Mouse (Mus musculus) midbrain, postnatal 0 days (tissue): ENCODE data around the gene Nelfe. TPM values are rescaled to one million over a fixed set of nuclear protein-coding genes. Genes with fewer than 3 reads are reported as not detected.
"Not testable (repeated sequence)": the region's sequence is repeated elsewhere in the genome, so short reads cannot be mapped to it uniquely, and the experiment has no call there.

ENCODE experiments used
- ATAC-seq: fragments of 200-750 bp; cut with Nextera tagmentation; 2 replicates; pipeline ENCODE4 v1.8.0; 2017; ENCODE audit warnings: moderate number of reproducible peaks, mild to moderate bottlenecking, moderate TSS enrichment, moderate library complexity; ENCODE audit not compliant: low FRiP score
- DNase-seq: peaks from one replicate; pipeline ENCODE4 v3.0.0-alpha.2; 2015; ENCODE audit warnings: low spot score
- H3K27ac ChIP-seq: fragments of 300-500 bp; sonication (generic); 2 replicates; pipeline ENCODE4 v1.5.1; 2014; ENCODE audit warnings: low read depth, mild to moderate bottlenecking, low read length, mixed read lengths
- H3K27me3 ChIP-seq: fragments of 300-500 bp; sonication (generic); 2 replicates; pipeline ENCODE4 v1.6.1; 2014; ENCODE audit warnings: low read length, control low read depth, mixed read lengths; ENCODE audit not compliant: insufficient read depth
- H3K36me3 ChIP-seq: fragments of 300-500 bp; sonication (generic); 2 replicates; pipeline ENCODE4 v1.6.1; 2014; ENCODE audit warnings: low read length, control low read depth, mixed read lengths; ENCODE audit not compliant: insufficient read depth
- H3K4me1 ChIP-seq: fragments of 300-500 bp; sonication (generic); 2 replicates; pipeline ENCODE4 v1.6.1; 2014; ENCODE audit warnings: mild to moderate bottlenecking, control low read depth, antibody characterized with exemption, low read length, mixed read lengths; ENCODE audit not compliant: insufficient read depth
- H3K4me2 ChIP-seq: fragments of 300-500 bp; sonication (generic); 2 replicates; pipeline ENCODE4 v1.6.1; 2014; ENCODE audit warnings: low read depth, mild to moderate bottlenecking, low read length, mixed read lengths; ENCODE audit not compliant: poor library complexity, severe bottlenecking
- H3K4me3 ChIP-seq: fragments of 300-500 bp; sonication (generic); 2 replicates; pipeline ENCODE4 v1.5.1; 2014; ENCODE audit warnings: low read depth, mild to moderate bottlenecking, low read length, moderate library complexity
- H3K9ac ChIP-seq: fragments of 300-500 bp; sonication (generic); replicated peaks from 2 replicates; pipeline ENCODE4 v1.6.1; 2014; ENCODE audit warnings: mild to moderate bottlenecking, low read length, moderate library complexity, mixed read lengths; ENCODE audit not compliant: poor library complexity, severe bottlenecking
- H3K9me3 ChIP-seq: fragments of 300-500 bp; sonication (generic); 2 replicates; pipeline ENCODE4 v1.6.1; 2016; ENCODE audit warnings: low read length, control low read depth
- CTCF ChIP-seq: IDR thresholded peaks from 2 replicates; pipeline ENCODE4 v1.5.1; 2016; ENCODE audit warnings: antibody characterized with exemption, mild to moderate bottlenecking
- WGBS: fragments of 180-500 bp; shearing (Covaris S2); extraction: QIAGEN DNeasy Blood & Tissue Kit; methylation state at CpG from one replicate; pipeline ENCODE4 v1.1.7; 2014; 5-methylcytosine and 5-hydroxymethylcytosine counted together
- polyA plus RNA-seq: library from polyadenylated mRNA; unstranded; fragments of >200 nt; fragmentation: Nextera tagmentation; extraction: Ambion mirVana; gene quantifications from 2 replicates; pipeline ENCODE4 v1.2.1, GENCODE M21; 2015
- total RNA-seq: library from RNA; depleted of rRNA; stranded (reverse); fragments of >200 nt; gene quantifications from 2 replicates; pipeline ENCODE4 v1.2.3, GENCODE M21; 2014

Nelfe gene
- total and polyA plus RNA-seq, 2 experiments from 2014 or later = 35.1 to 60.2 TPM

DNA sequence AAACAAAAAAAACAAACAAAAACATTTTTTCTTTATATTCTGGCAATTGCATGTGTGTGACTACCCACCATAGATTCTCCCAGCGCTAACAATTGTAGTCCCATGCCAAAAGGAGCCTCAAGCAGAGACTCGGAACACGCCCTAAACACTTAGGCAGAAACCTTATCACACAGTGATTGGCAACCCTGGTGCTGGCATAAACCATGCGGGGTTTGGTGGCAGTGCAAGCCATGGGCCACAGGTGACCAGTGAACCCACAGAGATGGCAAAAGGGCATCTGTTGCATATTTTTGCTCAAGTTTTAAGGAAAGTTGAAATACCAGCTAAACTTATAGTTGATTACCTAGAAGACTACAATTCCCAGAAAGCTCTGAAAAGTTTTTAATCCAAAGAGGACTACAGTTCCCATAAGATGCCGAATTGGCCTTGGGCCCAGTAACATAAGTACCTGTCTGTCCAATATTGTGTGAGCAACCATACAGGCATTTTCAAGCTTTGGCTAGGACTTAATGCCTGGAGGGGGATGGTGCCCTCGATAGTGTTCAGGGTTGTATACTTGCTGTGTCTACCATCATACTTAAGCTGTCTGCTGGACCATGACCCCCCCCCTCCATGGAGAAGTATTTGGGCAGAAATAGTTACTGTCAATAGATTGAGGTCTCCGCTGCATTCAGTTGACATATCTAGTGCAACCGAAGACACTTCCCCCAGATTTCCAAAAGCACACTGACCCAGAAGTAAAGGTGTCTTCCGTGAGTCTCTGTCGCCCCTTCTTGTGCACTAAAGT, 47.4 kb downstream of the Nelfe start:
- 16% methylated on average over 10 of the region's 10 CpGs for WGBS
- H3K4me2 ChIP-seq = peak overlapping the region; percentile 81
- no peak for ATAC-seq
- H3K4me3 ChIP-seq = peak overlapping the region; percentile 83
- H3K4me1 ChIP-seq = peaks cover 18% of the 10 kb centered on the region
- H3K9ac ChIP-seq = peak overlapping the region; percentile 87
- H3K9me3 ChIP-seq = no peaks in the 10 kb centered on the region
- peak overlapping the region; percentile 91 for H3K27ac ChIP-seq
- TF ChIP-seq CTCF = no peak
- peak; percentile 70 for DNase-seq
- H3K27me3 ChIP-seq = no peaks in the 10 kb centered on the region
- no peaks in the 10 kb centered on the region for H3K36me3 ChIP-seq

DNA sequence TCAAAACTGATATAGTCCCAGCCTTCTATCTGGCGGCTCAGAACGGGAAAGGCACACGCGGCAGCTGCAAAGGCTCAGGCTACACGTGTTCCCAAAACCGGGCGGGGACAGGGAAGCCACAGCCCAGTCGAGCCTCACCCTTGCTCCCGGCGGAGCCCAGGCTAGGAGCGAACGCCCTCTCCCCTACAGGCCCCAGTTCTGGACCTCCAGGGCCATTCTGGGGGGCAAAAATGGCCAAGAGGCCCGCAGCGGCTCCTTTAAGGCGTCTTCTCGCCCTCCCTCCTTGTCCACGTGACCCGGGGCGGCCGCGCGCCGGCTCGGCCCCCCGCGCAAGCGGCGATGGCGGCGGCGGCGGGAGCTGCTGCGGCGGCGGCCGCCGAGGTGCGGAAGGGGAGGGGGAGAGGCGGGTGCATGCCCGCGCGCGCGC, 48.0 kb downstream of the Nelfe start, which contains the start of the genes C2 and Ehmt2:
TSS of gene C2 (minus strand) at position 106 of the 427 bp plus-strand sequence.
TSS of gene Ehmt2 (plus strand) at position 310 of the 427 bp plus-strand sequence.
- Histone ChIP-seq H3K36me3 (no peaks in the 10 kb centered on the region), H3K9ac (peak within 1 kb of the TSS; percentile 87), H3K4me1 (peaks cover 18% of the 10 kb centered on the region), H3K27ac (peak within 1 kb of the TSS; percentile 91), H3K27me3 (no peaks in the 10 kb centered on the region), H3K9me3 (no peaks in the 10 kb centered on the region), H3K4me2 (peak within 1 kb of the TSS; percentile 81), H3K4me3 (peak within 1 kb of the TSS; percentile 83)
- ATAC-seq (peak; percentile 17), DNase-seq (peak; percentile 82)
- TF ChIP-seq CTCF = no peak
- 2% methylated on average over 17 of the region's 44 CpGs for WGBS

DNA sequence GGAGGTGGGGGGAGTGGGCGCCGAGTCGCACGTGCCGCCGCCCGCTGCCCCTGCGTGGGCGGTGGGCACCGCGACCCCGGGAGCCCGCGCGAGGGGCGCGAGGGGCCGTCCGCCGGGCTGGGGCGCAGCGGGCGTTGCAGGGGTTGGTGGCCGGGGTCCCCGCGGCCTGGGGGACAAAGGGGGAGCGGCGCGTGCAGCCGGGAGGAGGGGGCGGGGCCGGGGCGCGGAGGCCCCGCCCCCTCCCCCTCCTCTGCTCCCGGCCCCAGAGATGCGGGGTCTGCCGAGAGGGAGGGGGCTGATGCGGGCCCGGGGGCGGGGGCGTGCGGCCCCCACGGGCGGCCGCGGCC, 48.5 kb downstream of the Nelfe start:
- Histone ChIP-seq H3K27ac (peak overlapping the region; percentile 91), H3K9me3 (no peaks in the 10 kb centered on the region), H3K4me1 (peaks cover 15% of the 10 kb centered on the region), H3K4me3 (peak overlapping the region; percentile 83), H3K9ac (peak overlapping the region; percentile 87), H3K36me3 (peaks cover 3% of the 10 kb centered on the region; the same call in 1 of the 2 replicates), H3K27me3 (no peaks in the 10 kb centered on the region), H3K4me2 (peak overlapping the region; percentile 81)
- DNase-seq (peak; percentile 54), ATAC-seq (no peak)
- no peak for TF ChIP-seq CTCF
- 0% methylated on average over 3 of the region's 47 CpGs for WGBS

DNA sequence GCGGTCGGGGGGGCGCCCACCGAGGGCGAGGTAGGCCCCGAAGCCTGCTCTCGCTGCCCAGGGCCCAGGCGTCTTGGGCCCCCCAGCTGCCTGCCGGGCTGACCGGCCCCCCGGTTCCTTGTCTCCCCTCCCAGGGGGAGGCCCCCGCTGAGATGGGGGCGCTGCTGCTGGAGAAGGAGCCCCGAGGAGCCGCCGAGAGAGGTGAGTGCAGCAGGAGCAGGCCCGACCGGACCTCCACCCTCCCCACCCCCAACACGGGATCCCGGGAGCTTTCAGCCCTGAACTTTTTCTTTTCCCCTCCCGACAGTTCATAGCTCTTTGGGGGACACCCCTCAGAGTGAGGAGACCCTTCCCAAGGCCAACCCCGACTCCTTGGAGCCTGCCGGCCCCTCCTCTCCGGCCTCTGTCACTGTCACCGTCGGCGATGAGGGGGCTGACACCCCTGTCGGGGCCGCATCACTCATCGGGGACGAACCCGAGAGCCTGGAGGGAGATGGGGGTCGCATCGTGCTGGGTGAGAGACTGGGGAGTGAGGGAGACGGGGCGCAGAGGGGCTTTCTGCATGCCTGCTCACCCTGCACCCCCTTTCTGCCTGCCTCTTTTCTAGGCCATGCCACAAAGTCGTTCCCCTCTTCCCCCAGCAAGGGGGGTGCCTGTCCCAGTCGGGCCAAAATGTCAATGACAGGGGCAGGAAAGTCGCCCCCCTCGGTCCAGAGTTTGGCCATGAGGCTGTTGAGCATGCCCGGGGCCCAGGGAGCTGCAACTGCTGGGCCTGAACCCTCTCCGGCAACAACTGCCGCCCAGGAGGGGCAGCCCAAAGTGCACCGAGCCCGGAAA, 49.1 kb downstream of the Nelfe start:
- ATAC-seq = no peak
- WGBS = under 1% methylated on average over 32 of the region's 45 CpGs

GRCm38 (mm10) chr17:34899890-34900243, 49.7 kb downstream of the Nelfe start:
- DNase-seq = peak; percentile 3
- Histone ChIP-seq H3K4me2 (peak overlapping the region; percentile 81), H3K4me1 (peaks cover 15% of the 10 kb centered on the region), H3K9me3 (no peaks in the 10 kb centered on the region), H3K9ac (peak overlapping the region; percentile 87), H3K27ac (no peak overlapping the region), H3K4me3 (peak overlapping the region; percentile 83), H3K36me3 (peaks cover 6% of the 10 kb centered on the region; the same call in 1 of the 2 replicates), H3K27me3 (no peaks in the 10 kb centered on the region)
- ATAC-seq = no peak
- WGBS = 0% methylated on average over 5 of the region's 5 CpGs
- no peak for TF ChIP-seq CTCF

More for the DNA sequence above, 49.1 kb downstream of the Nelfe start:
- Histone ChIP-seq H3K27ac (peak overlapping the region; percentile 91), H3K4me1 (peaks cover 15% of the 10 kb centered on the region), H3K9ac (peak overlapping the region; percentile 87), H3K36me3 (peaks cover 3% of the 10 kb centered on the region; the same call in 1 of the 2 replicates), H3K27me3 (no peaks in the 10 kb centered on the region), H3K4me2 (peak overlapping the region; percentile 81), H3K9me3 (no peaks in the 10 kb centered on the region), H3K4me3 (peak overlapping the region; percentile 83)
- no peak for DNase-seq
- 0 out of 2 replicates have a peak, but pooled peaks have one; percentile 10 for TF ChIP-seq CTCF

GRCm38 (mm10) chr17:34900826-34901225, 50.6 kb downstream of the Nelfe start:
- not testable (repeated sequence) for H3K9me3 ChIP-seq, H3K4me3 ChIP-seq, H3K27ac ChIP-seq, H3K4me2 ChIP-seq, ATAC-seq, DNase-seq, H3K27me3 ChIP-seq, H3K9ac ChIP-seq
- Histone ChIP-seq H3K4me1 (peaks cover 12% of the 10 kb centered on the region), H3K36me3 (peaks cover 15% of the 10 kb centered on the region)

GRCm38 (mm10) chr17:34901948-34902347, 51.8 kb downstream of the Nelfe start:
- H3K36me3 ChIP-seq = peaks cover 26% of the 10 kb centered on the region
- H3K4me1 ChIP-seq, ATAC-seq, H3K4me2 ChIP-seq, H3K27me3 ChIP-seq, H3K9me3 ChIP-seq, H3K9ac ChIP-seq, DNase-seq, H3K27ac ChIP-seq, H3K4me3 ChIP-seq: not testable (repeated sequence)
- WGBS = 97% methylated on average over 9 of the region's 10 CpGs
